Mouse (Mus musculus) limb, embryonic 10.5 days (tissue): ENCODE results near the gene Itpkb. TPM values are rescaled to one million over a fixed set of nuclear protein-coding genes. Genes with fewer than 3 reads are reported as not detected.

Source experiments
- DNase-seq: peaks from one replicate; pipeline ENCODE4 v3.0.0-alpha.2; 2017; ENCODE audit warnings: low spot score
- H3K27ac ChIP-seq: fragments of 300-500 bp; sonication (generic); 2 replicates; pipeline ENCODE4 v1.5.1; 2016; ENCODE audit warnings: mild to moderate bottlenecking
- H3K27me3 ChIP-seq: fragments of 300-500 bp; sonication (generic); 2 replicates; pipeline ENCODE4 v1.6.1; 2016; ENCODE audit warnings: low read depth, mild to moderate bottlenecking; ENCODE audit not compliant: poor library complexity, severe bottlenecking
- H3K36me3 ChIP-seq: fragments of 300-500 bp; sonication (generic); 2 replicates; pipeline ENCODE4 v1.6.1; 2016; ENCODE audit warnings: mild to moderate bottlenecking, moderate library complexity
- H3K4me1 ChIP-seq: fragments of 300-500 bp; sonication (generic); 2 replicates; pipeline ENCODE4 v1.6.1; 2016
- H3K4me3 ChIP-seq: fragments of 300-500 bp; sonication (generic); 2 replicates; pipeline ENCODE4 v1.5.1; 2016; ENCODE audit warnings: mild to moderate bottlenecking, moderate library complexity
- H3K9me3 ChIP-seq: fragments of 300-500 bp; sonication (generic); replicated peaks from 2 replicates; pipeline ENCODE4 v1.6.1; 2016; ENCODE audit warnings: mild to moderate bottlenecking
- WGBS: fragments of 180-500 bp; shearing (Covaris S2); methylation state at CpG from one replicate; pipeline ENCODE4 v1.1.7; 2016; 5-methylcytosine and 5-hydroxymethylcytosine counted together
- polyA plus RNA-seq: library from polyadenylated mRNA; unstranded; fragments of >200 nt; fragmentation: Nextera tagmentation; extraction: Ambion mirVana; gene quantifications from 2 replicates; pipeline ENCODE4 v1.2.1, GENCODE M21; 2016

Gene Itpkb
- polyA plus RNA-seq: 6.2 and 10.1 TPM in 2 replicates

DNA sequence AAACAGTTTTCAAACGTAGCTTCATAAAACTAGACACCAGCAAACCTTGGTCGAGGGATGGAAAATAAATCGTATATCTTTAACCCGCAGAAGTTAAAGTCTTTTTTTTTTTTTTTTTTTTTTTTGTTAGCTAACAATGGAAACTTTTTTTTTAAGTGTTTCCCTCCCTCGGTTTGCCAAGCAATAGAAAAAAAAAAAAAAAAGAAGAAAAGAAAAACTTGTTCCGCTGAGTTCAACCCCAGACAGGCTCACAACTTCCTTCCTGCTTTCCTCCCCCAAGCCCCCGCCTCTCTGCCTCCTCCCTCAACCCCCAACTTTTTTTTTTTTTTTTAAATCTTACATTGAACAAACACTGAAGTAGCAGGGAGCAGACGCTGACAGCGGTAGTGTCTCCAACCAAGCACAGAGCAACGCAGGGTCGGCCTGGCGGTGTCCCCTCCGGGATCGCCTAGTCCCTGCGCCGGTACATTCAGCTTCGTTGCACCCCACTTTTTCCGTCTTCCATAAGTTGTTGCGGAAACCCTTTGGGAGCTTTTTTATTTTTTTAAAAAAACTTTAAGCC, at the start of gene Itpkb:
Itpkb (plus strand) TSS at position 341 of the 562 bp plus-strand sequence.
- peaks cover 54% of the 10 kb centered on the region for H3K4me1 ChIP-seq
- DNase-seq: peak; percentile 77
- peak within 1 kb of the TSS; percentile 94 for H3K27ac ChIP-seq
- WGBS: 2% methylated on average over 19 of the region's 19 CpGs
- no peaks in the 10 kb centered on the region for H3K9me3 ChIP-seq
- peak within 1 kb of the TSS; percentile 79 for H3K4me3 ChIP-seq
- peaks cover 34% of the 10 kb centered on the region for H3K27me3 ChIP-seq
- peaks cover 28% of the 10 kb centered on the region for H3K36me3 ChIP-seq

DNA sequence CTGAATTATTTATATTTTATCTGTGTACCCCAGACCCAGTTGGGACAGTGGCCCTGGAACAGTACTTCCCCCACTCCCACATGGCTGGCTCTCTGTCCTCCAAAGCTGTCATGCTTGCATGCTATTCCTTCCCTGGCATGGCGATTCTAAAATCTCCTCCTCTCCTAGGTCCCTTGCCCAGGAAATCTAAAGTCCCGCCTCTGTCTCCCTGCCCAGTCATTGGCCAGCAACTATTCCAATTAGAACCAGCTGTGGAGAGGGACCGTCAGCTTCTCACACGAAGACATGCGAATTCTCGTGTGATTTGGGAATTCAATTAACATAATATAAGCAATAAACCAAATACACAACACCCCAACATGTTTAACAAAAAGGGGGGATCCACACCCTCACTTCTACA, 47.7 kb upstream of the Itpkb start:
- DNase-seq: peak; percentile 57
- Histone ChIP-seq H3K27me3 (no peaks in the 10 kb centered on the region), H3K4me3 (no peak overlapping the region), H3K36me3 (no peaks in the 10 kb centered on the region), H3K9me3 (no peaks in the 10 kb centered on the region), H3K27ac (peak overlapping the region; percentile 72), H3K4me1 (peaks cover 63% of the 10 kb centered on the region)
- WGBS: 29% methylated on average over 6 of the region's 6 CpGs

DNA sequence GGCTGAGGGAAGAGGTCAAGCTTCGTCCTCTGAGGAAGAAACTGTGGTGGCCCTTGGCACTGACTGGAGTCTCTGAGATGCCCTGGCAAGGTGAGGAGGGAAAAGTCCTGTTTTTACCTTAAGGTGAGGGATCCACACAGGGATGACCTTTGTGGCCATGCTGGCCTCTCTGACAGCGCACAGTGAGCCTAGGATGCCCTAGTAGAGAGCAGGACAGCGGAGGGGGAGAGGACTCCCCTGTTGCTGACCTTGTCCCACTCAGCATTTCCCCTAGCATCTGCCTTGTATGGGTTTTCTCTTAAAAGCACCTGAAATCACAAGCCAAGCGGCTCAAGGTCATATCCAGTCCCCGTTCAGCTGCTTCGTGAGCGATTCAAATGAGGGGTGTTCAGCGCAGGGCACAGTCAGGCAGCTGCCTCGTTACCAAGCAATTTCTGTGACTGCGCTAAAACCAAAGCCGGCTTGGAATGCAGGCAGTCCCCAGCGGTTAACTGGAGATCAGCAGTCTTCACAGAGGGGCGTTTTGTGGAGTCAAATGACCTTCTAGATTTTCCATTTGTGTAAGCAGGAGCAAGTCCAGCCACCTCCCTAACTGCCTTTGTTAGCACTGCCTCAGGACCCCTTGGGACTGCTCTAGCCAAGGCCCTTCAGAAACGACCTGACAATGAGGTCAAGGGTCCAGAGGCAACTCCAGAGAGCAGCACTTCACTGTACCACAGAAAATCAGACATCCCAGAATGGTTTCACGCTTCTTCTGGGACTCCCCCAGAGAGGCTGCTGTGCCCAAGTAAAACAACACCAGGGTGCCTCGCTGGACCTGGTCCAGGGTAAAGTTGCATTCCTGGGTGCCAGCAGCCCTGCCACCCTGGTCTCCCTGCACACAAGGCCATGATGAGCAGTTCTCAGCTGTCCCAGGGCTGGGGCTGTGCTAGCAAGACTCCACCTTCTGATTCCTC, 46.2 kb upstream of the Itpkb start:
- Histone ChIP-seq H3K27me3 (no peaks in the 10 kb centered on the region), H3K9me3 (no peaks in the 10 kb centered on the region), H3K36me3 (no peaks in the 10 kb centered on the region), H3K4me3 (0 out of 2 replicates have a peak overlapping the region, but pooled peaks have one; percentile 8), H3K4me1 (peaks cover 66% of the 10 kb centered on the region), H3K27ac (peak overlapping the region; percentile 87)
- 24% methylated on average over 16 of the region's 16 CpGs for WGBS
- peak; percentile 67 for DNase-seq

DNA sequence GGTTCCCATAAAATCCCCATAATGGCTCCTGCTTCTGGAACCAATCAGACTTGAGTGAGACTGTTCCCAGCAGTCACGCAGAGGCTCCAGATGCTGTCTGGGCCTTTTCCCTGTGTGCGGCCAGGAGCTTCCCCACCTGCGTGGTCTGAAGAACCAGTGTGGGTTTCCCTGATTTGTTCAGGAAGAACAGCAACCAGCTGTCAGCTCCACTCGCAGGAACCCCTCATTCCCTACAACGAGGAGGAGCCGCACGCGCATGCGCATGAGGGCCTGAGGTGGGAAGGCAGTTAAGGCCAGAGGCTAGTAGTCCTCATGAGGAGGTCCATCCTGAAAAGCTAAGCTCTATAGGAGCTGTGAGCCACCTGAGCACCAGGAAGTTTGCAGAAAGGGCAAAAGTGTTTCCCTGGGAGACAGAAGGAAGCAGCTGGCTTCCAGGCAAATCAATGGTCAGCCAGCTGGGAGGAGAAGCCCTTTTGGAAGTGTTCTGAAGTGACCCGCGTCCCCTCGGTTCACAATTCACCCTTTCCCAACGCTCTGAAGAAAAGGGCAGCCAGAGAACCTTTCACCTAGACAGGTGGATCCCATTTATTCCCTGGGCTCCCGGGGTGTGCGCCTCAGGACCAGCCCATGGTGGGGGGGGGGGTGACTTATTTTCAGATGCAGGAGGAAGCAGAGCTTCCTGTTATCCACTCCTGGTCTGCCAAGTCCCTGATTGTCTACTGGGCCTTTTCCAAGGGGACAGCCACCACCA, 44.0 kb upstream of the Itpkb start:
- no peaks in the 10 kb centered on the region for H3K9me3 ChIP-seq
- H3K27me3 ChIP-seq: no peaks in the 10 kb centered on the region
- peak overlapping the region; percentile 2; the same call in 1 of the 2 replicates for H3K4me3 ChIP-seq
- peak; percentile 71 for DNase-seq
- H3K27ac ChIP-seq: peak overlapping the region; percentile 87
- WGBS: 53% methylated on average over 15 of the region's 15 CpGs
- H3K4me1 ChIP-seq: peaks cover 68% of the 10 kb centered on the region
- H3K36me3 ChIP-seq: no peaks in the 10 kb centered on the region

DNA sequence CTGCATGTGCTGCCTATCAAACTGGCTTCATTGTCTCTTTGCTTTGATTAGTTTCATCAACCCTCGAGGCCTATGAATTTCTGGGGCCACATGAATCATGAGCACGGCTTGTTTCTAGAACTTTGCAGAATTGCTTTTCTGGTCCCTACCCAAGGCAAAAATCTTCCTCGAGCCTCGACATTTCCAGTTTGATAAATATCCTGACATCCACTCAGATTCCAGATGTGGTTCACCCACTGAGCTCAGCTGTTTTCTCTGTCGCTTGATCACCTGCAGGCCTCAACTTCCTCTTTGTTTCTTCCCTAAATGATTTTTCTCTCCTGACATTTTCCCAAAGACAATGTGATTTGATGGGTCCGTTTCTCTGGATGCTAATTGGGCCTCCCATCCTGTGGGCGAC, 42.1 kb upstream of the Itpkb start:
- Histone ChIP-seq H3K27me3 (no peaks in the 10 kb centered on the region), H3K9me3 (no peaks in the 10 kb centered on the region), H3K27ac (no peak overlapping the region), H3K4me1 (peaks cover 55% of the 10 kb centered on the region), H3K4me3 (no peak overlapping the region), H3K36me3 (no peaks in the 10 kb centered on the region)
- DNase-seq: no peak
- WGBS: 83% methylated on average over 7 of the region's 7 CpGs

DNA sequence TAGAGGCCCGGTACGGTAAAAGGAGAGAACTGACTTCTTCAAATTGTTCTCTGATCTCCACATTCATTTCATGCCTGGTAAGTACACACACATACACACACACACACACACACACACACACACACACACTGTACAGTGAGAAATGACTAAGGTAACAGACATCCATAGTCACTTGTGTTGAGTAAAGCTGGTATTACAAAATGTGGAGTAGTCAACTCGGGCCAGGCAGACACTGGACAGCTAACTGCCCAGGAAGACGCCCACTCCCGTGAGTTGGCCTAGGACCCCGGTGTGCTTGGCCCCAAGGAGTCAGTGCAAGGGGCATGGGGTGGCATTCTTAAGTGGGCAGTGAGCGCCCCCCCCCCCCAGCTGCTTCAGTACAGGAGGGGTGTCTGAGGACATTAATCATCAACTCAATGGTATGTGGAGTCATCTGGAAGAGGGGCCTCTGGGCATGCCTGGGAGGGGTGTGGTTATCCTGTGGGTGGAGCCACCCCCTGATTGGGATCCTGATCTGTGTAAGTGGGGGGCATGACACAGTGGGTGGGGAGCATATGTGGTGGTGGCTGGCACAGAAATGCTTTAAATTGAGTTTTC, 41.3 kb upstream of the Itpkb start:
- 93% methylated on average over 7 of the region's 7 CpGs for WGBS

DNA sequence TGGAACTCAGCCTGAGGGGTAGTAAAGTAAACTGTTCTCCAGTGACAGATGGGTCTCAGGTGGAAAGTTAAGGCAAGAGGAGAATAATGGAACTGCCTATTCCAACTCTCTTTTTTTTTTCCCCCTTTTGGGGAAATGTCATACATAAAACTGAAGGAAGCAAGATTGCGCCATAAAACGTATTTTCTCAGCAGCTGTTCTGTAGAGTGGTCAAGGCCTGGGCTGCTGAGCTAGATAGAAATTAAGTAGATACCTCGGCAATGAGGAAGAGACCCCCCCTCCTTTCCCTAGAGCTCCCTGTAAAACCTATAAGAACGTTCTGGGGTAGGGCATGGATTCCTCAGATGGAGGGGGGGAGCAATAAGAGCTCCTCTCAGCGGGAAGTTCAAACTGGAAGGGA, 40.5 kb upstream of the Itpkb start:
- no peaks in the 10 kb centered on the region for H3K9me3 ChIP-seq
- H3K4me1 ChIP-seq: peaks cover 39% of the 10 kb centered on the region
- H3K36me3 ChIP-seq: no peaks in the 10 kb centered on the region
- no peak for DNase-seq
- no peaks in the 10 kb centered on the region for H3K27me3 ChIP-seq
- WGBS: 83% methylated on average over 5 of the region's 5 CpGs
- no peak overlapping the region for H3K4me3 ChIP-seq
- peak overlapping the region; percentile 27; the same call in 1 of the 2 replicates for H3K27ac ChIP-seq

More for the DNA sequence above, 41.3 kb upstream of the Itpkb start:
- no peak for DNase-seq
- Histone ChIP-seq H3K27me3 (no peaks in the 10 kb centered on the region), H3K9me3 (no peaks in the 10 kb centered on the region), H3K4me1 (peaks cover 48% of the 10 kb centered on the region), H3K27ac (peak overlapping the region; percentile 34; the same call in 1 of the 2 replicates), H3K4me3 (no peak overlapping the region), H3K36me3 (no peaks in the 10 kb centered on the region)

DNA sequence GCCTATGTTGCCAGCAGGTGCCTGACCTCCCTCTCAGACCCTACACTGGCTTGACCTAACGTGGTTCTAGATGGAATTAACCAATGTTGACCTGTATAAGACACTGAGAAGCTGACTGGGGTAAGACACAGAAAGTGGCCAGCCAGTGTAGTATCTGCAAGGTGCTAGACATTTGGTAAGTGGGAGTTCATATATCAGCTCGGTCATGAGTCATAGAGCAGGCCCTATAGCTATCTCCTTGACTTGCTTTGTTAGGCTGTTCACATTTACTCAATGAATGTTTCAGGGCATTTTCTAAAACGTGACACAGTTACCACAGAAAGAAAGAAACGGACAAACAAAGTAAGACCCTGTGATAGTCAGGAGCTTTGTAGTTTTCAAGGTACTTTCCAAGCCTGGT, 39.9 kb upstream of the Itpkb start:
- Histone ChIP-seq H3K27me3 (no peaks in the 10 kb centered on the region), H3K36me3 (no peaks in the 10 kb centered on the region), H3K9me3 (no peaks in the 10 kb centered on the region), H3K27ac (no peak overlapping the region), H3K4me3 (no peak overlapping the region), H3K4me1 (peaks cover 34% of the 10 kb centered on the region)
- 85% methylated on average over 4 of the region's 4 CpGs for WGBS
- DNase-seq: no peak

DNA sequence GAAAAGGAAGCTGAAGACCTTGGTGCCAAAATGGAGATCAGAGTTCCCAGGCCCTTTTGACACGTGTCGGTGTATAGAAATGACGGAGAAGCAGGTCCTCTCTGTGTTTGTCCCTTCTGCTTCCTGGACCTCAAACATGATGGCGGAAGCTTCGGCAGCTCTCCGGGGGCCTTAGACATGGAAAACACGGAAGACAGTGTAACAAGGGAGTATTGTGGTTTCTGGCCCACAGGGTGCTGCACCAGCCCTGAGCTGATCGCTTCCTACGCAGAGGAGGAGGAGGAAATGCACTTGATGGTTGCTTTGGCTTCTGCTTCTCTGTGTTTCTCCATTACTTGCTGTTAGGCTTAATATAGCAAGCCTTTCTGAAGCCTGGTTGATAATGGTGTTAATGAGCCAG, 34.2 kb upstream of the Itpkb start:
- H3K4me1 ChIP-seq: peaks cover 9% of the 10 kb centered on the region
- H3K36me3 ChIP-seq: no peaks in the 10 kb centered on the region
- 92% methylated on average over 9 of the region's 9 CpGs for WGBS
- H3K4me3 ChIP-seq: no peak overlapping the region
- no peak for DNase-seq
- no peaks in the 10 kb centered on the region for H3K27me3 ChIP-seq
- H3K9me3 ChIP-seq: no peaks in the 10 kb centered on the region
- no peak overlapping the region for H3K27ac ChIP-seq

DNA sequence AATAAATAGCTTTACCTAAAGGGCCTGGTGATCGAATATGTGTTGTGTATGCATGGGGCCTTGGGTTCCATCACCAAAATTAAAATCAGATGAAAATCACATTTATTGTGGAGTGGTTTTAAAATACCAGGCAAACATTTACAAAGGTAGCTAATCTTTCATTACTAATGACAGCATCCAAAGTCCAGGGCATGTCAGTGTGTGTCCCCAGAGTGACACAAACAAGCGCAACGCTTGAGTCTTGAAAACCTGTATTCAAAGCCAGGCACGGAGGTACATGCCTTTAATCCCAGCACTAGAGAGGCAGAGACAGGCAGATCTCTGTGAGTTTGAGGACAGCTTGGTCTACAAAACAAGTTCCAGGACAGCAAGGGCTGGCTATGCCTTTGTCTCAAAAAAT, 30.6 kb upstream of the Itpkb start:
- H3K4me1 ChIP-seq: peaks cover 18% of the 10 kb centered on the region

DNA sequence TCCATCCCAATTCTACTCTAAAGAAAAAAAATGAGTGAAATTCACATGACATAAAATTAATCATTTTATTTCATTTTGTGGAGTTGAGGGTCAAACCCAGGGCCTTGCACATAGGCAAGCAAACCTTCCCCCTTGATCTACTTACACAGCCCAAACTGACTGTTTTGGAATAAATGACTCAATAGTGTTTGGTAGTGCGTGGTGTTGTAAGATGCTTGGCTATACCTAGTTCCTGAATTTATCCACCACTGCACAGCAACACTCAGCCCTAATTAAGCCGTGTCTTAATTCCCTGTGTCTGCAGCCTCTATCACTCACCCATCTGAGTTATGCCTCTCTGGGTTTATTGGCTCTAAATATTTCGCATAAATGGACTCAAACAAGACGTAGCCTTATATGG, 30.0 kb upstream of the Itpkb start:
- H3K36me3 ChIP-seq: no peaks in the 10 kb centered on the region
- no peaks in the 10 kb centered on the region for H3K9me3 ChIP-seq
- no peak overlapping the region for H3K27ac ChIP-seq
- H3K4me3 ChIP-seq: no peak overlapping the region
- WGBS: 91% methylated on average over 4 of the region's 4 CpGs
- no peak for DNase-seq
- H3K4me1 ChIP-seq: peaks cover 21% of the 10 kb centered on the region
- no peaks in the 10 kb centered on the region for H3K27me3 ChIP-seq

More for the DNA sequence above, 30.6 kb upstream of the Itpkb start:
- H3K36me3 ChIP-seq: no peaks in the 10 kb centered on the region
- H3K9me3 ChIP-seq: no peaks in the 10 kb centered on the region
- no peak for DNase-seq
- WGBS: 92% methylated on average over 4 of the region's 4 CpGs
- no peaks in the 10 kb centered on the region for H3K27me3 ChIP-seq
- H3K4me3 ChIP-seq: no peak overlapping the region
- no peak overlapping the region for H3K27ac ChIP-seq

DNA sequence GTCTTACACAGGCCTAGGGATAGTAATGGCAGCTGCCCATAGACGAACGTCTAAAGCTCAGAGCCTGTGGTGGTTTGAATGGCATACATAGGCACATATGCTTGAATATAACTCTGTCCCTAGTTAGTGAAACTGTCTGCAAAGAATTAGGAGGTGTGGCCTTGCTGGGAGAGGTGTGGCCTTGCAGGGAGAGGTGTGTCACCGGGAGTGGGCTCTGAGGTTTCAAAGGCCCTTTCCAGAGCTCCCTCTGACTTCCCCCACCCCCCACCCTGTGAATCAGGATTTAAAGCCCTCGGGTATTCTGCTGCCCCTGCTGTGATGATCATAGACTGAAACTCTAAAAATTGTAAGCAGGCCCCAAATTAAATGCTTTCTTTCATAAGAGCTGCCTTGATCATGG, 29.3 kb upstream of the Itpkb start:
- no peak overlapping the region for H3K27ac ChIP-seq
- no peaks in the 10 kb centered on the region for H3K9me3 ChIP-seq
- H3K4me3 ChIP-seq: no peak overlapping the region
- H3K4me1 ChIP-seq: peaks cover 22% of the 10 kb centered on the region
- no peak for DNase-seq
- H3K36me3 ChIP-seq: no peaks in the 10 kb centered on the region
- 44% methylated on average over 4 of the region's 4 CpGs for WGBS
- no peaks in the 10 kb centered on the region for H3K27me3 ChIP-seq
